Mouse (Mus musculus) bone marrow macrophage, adult 2 months (primary cell): ENCODE results near the gene Atxn7.

Source experiments
- CTCF ChIP-seq: IDR thresholded peaks from 2 replicates; pipeline ENCODE4 v1.5.1; 2012; ENCODE audit warnings: low read depth, mild to moderate bottlenecking, low read length, moderate library complexity
- POLR2A ChIP-seq: IDR thresholded peaks from 2 replicates; pipeline ENCODE4 v1.6.1; 2012; ENCODE audit warnings: mild to moderate bottlenecking, low read depth, low read length, borderline replicate concordance

GRCm38 (mm10) chr14:13971644-13972234 lies 10.5 kb downstream of the Atxn7 start:
- TF ChIP-seq CTCF = no peak
- TF ChIP-seq POLR2A = no peak
